Mouse (Mus musculus): Measurements from ENCODE around the gene Olfr974. TPM values are rescaled to one million over a fixed set of nuclear protein-coding genes. Genes with fewer than 3 reads are reported as not detected.

The Olfr974 gene
- not detected in 2 replicates for polyA plus RNA-seq (2015; fragmentation: Nextera tagmentation; extraction: Ambion mirVana)

DNA sequence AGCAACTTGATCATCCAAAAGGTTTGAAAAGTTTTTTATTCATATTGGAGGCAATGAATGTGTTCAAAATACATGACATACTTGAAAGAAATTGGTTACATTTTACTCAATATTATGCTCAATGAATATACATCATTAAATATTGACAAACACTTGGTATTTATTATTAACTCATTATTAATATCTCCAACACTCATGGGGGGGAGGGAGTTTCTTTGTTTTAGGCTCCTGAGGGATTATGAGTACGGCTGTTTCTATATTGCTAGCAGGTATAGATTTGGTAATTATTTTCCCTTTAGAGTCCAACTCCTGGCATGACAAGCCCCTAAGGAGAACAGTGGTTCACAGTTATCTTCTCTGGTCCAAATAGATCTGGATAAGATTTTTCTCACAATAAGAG is at the start of gene Olfr974:
TSS of gene Olfr974 (plus strand) at position 301 of the 400 bp plus-strand sequence.

DNA sequence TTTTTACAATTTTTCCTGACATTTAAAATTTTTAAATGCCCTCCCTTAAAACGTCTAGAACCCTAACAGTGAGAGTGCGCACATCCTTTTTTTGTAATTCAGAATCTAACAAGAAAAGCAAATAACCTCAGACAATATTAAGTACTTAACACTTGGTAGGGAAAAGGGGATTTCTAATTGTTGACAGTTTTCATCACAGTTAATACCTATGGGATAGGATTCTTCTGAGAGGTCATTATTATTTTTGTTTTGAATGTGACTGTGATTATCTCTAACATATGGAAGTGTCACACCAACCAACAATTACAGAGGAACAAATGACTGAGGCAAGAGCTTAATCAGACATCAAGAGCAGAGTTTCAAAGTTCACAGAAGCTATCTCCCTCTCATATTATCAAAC is 30.3 kb upstream of the Olfr974 start, which contains the start of gene Olfr229:
TSS of gene Olfr229 (plus strand) at position 301 of the 400 bp plus-strand sequence.

DNA sequence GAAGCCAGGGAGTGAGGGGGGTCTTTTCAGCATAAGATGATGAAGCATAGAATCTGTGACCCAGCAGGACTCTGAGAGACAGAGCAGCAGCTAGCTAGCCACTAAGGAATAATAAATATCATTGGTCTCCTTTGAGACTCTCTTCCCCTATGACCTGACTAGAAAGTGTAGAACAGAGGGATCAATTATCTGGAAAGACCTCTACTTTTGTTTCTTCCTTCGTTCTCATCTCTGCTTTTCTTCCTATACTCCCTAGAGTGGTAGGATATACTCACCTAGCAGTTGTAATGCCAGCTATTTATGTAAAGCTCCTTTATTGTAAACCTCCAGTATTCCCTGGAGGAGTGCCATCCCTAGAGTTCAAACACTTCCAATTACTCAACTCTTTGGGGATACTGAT is 14.6 kb downstream of the Olfr974 start, which contains the start of gene Olfr975:
TSS of gene Olfr975 (minus strand) at position 101 of the 400 bp plus-strand sequence.

DNA sequence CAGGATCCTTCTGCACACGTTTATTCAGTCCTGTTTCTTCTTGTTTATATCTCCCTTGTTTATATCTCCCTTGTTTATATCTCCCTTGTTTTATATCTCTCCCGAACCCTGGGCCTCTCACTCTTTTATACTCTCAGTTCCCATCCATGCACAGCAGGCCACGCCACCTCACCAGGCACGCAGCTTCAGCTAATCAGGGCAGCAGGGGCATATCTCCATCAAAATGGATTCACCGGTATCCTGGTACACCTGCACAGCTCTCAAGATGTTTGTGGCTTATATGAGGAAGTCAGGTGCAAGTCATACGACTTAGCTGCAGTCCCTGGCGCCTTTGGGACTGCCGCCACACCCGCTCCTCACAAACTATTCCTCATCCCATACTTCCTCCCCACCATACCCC is 23.7 kb downstream of the Olfr974 start, which contains the start of gene Olfr976:
TSS of gene Olfr976 (minus strand) at position 101 of the 400 bp plus-strand sequence.

DNA sequence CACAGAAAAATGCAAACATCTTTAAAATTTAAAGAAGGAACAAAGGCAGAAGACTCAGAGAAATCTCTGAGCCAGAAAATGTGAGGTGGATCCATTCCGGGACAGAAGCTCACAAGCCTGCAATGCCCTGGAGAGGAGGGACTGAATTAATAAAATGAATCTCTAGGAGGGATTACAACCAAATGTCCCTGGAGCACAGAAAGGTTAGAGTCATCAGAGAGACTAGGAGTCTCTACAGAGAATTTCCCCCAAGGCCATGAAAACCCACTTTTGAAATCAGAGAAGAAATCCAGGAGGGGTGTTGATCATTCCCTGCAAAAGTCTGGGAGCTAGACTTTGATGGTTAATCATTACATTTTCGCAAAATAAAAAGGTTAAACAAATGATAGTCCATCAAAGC is 54.5 kb downstream of the Olfr974 start, which contains the start of gene Olfr978:
TSS of gene Olfr978 (plus strand) at position 301 of the 400 bp plus-strand sequence.

Other genes with a start within 250 kb of the Olfr974 start
- not detected in 2 replicates for gene Olfr149, start 230.4 kb upstream of the Olfr974 start, polyA plus RNA-seq (2015; fragmentation: Nextera tagmentation; extraction: Ambion mirVana)
- not detected in 2 replicates for gene Olfr965, start 226.1 kb upstream of the Olfr974 start, polyA plus RNA-seq (2015; fragmentation: Nextera tagmentation; extraction: Ambion mirVana)
- not detected in 2 replicates for gene Olfr150, start 206.5 kb upstream of the Olfr974 start, polyA plus RNA-seq (2015; fragmentation: Nextera tagmentation; extraction: Ambion mirVana)
- not detected in 2 replicates for gene Olfr967, start 191.3 kb upstream of the Olfr974 start, polyA plus RNA-seq (2015; fragmentation: Nextera tagmentation; extraction: Ambion mirVana)
- not detected in 2 replicates for gene Olfr968, start 154.2 kb upstream of the Olfr974 start, polyA plus RNA-seq (2015; fragmentation: Nextera tagmentation; extraction: Ambion mirVana)
- not detected in 2 replicates for gene Olfr969, start 146.6 kb upstream of the Olfr974 start, polyA plus RNA-seq (2015; fragmentation: Nextera tagmentation; extraction: Ambion mirVana)
- not detected in 2 replicates for gene Olfr970, start 128.6 kb upstream of the Olfr974 start, polyA plus RNA-seq (2015; fragmentation: Nextera tagmentation; extraction: Ambion mirVana)
- gene Olfr971, start 100.6 kb upstream of the Olfr974 start, polyA plus RNA-seq (2015; fragmentation: Nextera tagmentation; extraction: Ambion mirVana), result not detected in 2 replicates
- not detected in 2 replicates for gene Olfr972, start 71.1 kb upstream of the Olfr974 start, polyA plus RNA-seq (2015; fragmentation: Nextera tagmentation; extraction: Ambion mirVana)
- gene Olfr229, start 30.2 kb upstream of the Olfr974 start, polyA plus RNA-seq (2015; fragmentation: Nextera tagmentation; extraction: Ambion mirVana), result not detected in 2 replicates
- not detected in 2 replicates for gene Olfr975, start 14.5 kb downstream of the Olfr974 start, polyA plus RNA-seq (2015; fragmentation: Nextera tagmentation; extraction: Ambion mirVana)
- gene Olfr976, start 23.6 kb downstream of the Olfr974 start, polyA plus RNA-seq (2015; fragmentation: Nextera tagmentation; extraction: Ambion mirVana), result not detected in 2 replicates
- not detected in 2 replicates for gene Olfr978, start 54.6 kb downstream of the Olfr974 start, polyA plus RNA-seq (2015; fragmentation: Nextera tagmentation; extraction: Ambion mirVana)
- not detected in 2 replicates for gene Olfr979, start 66.0 kb downstream of the Olfr974 start, polyA plus RNA-seq (2015; fragmentation: Nextera tagmentation; extraction: Ambion mirVana)
- not detected in 2 replicates for gene Olfr980, start 72.1 kb downstream of the Olfr974 start, polyA plus RNA-seq (2015; fragmentation: Nextera tagmentation; extraction: Ambion mirVana)
- not detected in 2 replicates for gene Olfr981, start 84.0 kb downstream of the Olfr974 start, polyA plus RNA-seq (2015; fragmentation: Nextera tagmentation; extraction: Ambion mirVana)
- not detected in 2 replicates for gene Olfr982, start 136.3 kb downstream of the Olfr974 start, polyA plus RNA-seq (2015; fragmentation: Nextera tagmentation; extraction: Ambion mirVana)
- gene Olfr983, start 156.1 kb downstream of the Olfr974 start, polyA plus RNA-seq (2015; fragmentation: Nextera tagmentation; extraction: Ambion mirVana), result not detected in 2 replicates
- gene Olfr984, start 176.7 kb downstream of the Olfr974 start, polyA plus RNA-seq (2015; fragmentation: Nextera tagmentation; extraction: Ambion mirVana), result not detected in 2 replicates
- 0.12 TPM in 1 of 2 replicates, not detected in the other for gene Olfr985, start 192.7 kb downstream of the Olfr974 start, polyA plus RNA-seq (2015; fragmentation: Nextera tagmentation; extraction: Ambion mirVana)
- not detected in 2 replicates for gene Tmem225, start 210.6 kb downstream of the Olfr974 start, polyA plus RNA-seq (2015; fragmentation: Nextera tagmentation; extraction: Ambion mirVana)
- not detected in 2 replicates for gene Olfr986, start 243.4 kb downstream of the Olfr974 start, polyA plus RNA-seq (2015; fragmentation: Nextera tagmentation; extraction: Ambion mirVana)